Mouse (Mus musculus) heart, embryonic 16.5 days (tissue): ENCODE measurements around the gene Epx. TPM values are rescaled to one million over a fixed set of nuclear protein-coding genes. Genes with fewer than 3 reads are reported as not detected.

Experiments
- ATAC-seq: fragments of 200-750 bp; cut with Nextera tagmentation; replicated peaks from 2 replicates; pipeline ENCODE4 v1.8.0; 2017; ENCODE audit warnings: moderate number of reproducible peaks; ENCODE audit not compliant: insufficient read depth, low FRiP score; ENCODE audit errors: extremely low read depth
- H3K27ac ChIP-seq: fragments of 300-500 bp; sonication (generic); 2 replicates; pipeline ENCODE4 v1.5.1; 2014; ENCODE audit warnings: mild to moderate bottlenecking, low read length, control low read depth, moderate library complexity
- H3K27me3 ChIP-seq: fragments of 300-500 bp; sonication (generic); 2 replicates; pipeline ENCODE4 v1.6.1; 2014; ENCODE audit warnings: low read length, mixed read lengths; ENCODE audit not compliant: control insufficient read depth, insufficient read depth
- H3K36me3 ChIP-seq: fragments of 300-500 bp; sonication (generic); 2 replicates; pipeline ENCODE4 v1.6.1; 2014; ENCODE audit not compliant: control insufficient read depth, insufficient read depth
- H3K4me1 ChIP-seq: fragments of 300-500 bp; sonication (generic); 2 replicates; pipeline ENCODE4 v1.6.1; 2014; ENCODE audit warnings: low read length, mixed read lengths; ENCODE audit not compliant: control insufficient read depth, insufficient read depth
- H3K4me2 ChIP-seq: fragments of 300-500 bp; sonication (generic); 2 replicates; pipeline ENCODE4 v1.6.1; 2014; ENCODE audit warnings: low read depth, mild to moderate bottlenecking, control low read depth, low read length
- H3K4me3 ChIP-seq: fragments of 300-500 bp; sonication (generic); 2 replicates; pipeline ENCODE4 v1.5.1; 2014; ENCODE audit warnings: mild to moderate bottlenecking, control low read depth, low read length
- H3K9ac ChIP-seq: fragments of 300-500 bp; sonication (generic); 2 replicates; pipeline ENCODE4 v1.6.1; 2014; ENCODE audit warnings: low read length, control low read depth
- H3K9me3 ChIP-seq: fragments of 300-500 bp; sonication (generic); replicated peaks from 2 replicates; pipeline ENCODE4 v1.6.1; 2016; ENCODE audit warnings: low read length; ENCODE audit not compliant: control insufficient read depth
- WGBS: fragments of 180-500 bp; shearing (Covaris S2); extraction: QIAGEN DNeasy Blood & Tissue Kit; methylation state at CpG from one replicate; pipeline ENCODE4 v1.1.7; 2014; 5-methylcytosine and 5-hydroxymethylcytosine counted together
- polyA plus RNA-seq: library from polyadenylated mRNA; unstranded; fragments of >200 nt; fragmentation: Nextera tagmentation; extraction: Ambion mirVana; gene quantifications from 2 replicates; pipeline ENCODE4 v1.2.1, GENCODE M21; 2015

The Epx gene
- polyA plus RNA-seq, 1 experiment from 2014 or later = 0.45 TPM

DNA sequence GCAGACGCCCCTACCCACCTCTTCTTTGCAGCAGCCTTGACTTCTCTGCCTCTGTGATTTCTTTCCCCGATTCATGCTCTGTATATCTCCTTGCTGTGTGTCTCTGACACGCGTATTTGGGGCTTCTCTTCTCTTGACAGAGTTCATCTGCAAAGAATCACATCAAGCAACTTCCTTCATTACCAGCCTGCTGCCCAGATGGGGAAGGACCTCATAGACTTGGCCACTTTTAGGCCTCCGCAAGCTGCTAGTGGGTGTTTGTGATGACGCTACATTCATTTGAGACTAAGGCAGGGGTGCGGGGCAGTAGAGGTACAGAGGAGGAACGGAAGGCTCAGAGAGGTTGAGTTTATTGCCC is 21.8 kb downstream of the Epx start:
- Histone ChIP-seq H3K9me3 (no peaks in the 10 kb centered on the region), H3K4me2 (peak overlapping the region; percentile 74), H3K4me3 (peak overlapping the region; percentile 71), H3K27me3 (no peaks in the 10 kb centered on the region), H3K4me1 (peaks cover 6% of the 10 kb centered on the region), H3K9ac (peak overlapping the region; percentile 67), H3K27ac (0 out of 2 replicates have a peak overlapping the region, but pooled peaks have one; percentile 1), H3K36me3 (0 out of 2 replicates have a peak, but pooled peaks cover 3% of the 10 kb centered on the region)
- WGBS = 42% methylated on average over 8 of the region's 8 CpGs
- ATAC-seq = 0 out of 2 replicates have a peak, but pooled peaks have one; percentile 12

DNA sequence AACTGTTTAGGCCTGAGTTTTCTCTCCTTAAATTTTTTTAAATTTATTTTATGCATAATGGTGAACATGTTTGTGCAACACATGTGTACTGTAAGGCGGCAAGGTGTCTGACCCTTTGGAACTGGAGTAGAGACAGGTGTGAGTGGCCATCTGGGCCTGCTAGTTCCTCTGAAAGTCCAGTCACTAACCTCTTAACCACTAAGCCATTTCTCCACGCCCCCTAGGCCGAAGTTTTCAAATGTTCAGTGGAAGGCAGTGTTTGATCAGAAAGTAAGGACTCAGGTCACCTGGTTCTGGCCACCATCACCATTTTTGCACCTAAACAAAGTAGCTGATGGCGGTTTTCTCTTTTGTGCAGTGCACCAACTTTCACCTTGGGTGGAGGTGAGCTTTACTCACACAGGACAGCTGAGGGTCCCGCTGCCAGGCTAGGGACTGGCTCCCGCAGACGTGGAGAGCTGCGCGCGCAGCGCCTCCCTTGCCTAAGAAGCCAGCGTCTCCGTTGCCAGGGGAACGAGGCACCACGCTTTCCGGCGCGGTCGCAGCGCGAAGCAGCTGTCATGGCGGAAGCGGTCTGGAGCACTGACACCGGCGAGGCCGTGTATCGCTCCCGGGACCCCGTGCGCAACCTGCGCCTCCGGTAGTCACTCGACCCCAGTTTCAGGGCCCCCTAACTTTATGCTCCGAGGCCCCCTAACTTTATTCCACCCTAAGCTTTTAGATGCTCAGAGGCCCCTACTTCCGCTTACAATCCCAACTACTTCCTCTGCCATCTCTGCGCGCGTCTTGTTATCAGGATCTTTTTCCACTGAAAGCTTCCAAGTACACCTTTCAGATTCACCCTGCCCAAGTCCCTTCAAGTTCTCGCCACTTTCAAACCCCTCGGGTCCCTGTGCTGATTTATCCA is 22.4 kb downstream of the Epx start, which contains the start of gene Mks1:
Gene Mks1, plus strand, starts transcription at position 526 of the 907 bp plus-strand sequence.
- Histone ChIP-seq H3K4me1 (peaks cover 6% of the 10 kb centered on the region), H3K27me3 (no peaks in the 10 kb centered on the region), H3K36me3 (0 out of 2 replicates have a peak, but pooled peaks cover 3% of the 10 kb centered on the region), H3K4me3 (peak within 1 kb of the TSS; percentile 71), H3K9ac (peak within 1 kb of the TSS; percentile 67), H3K9me3 (no peaks in the 10 kb centered on the region), H3K4me2 (peak within 1 kb of the TSS; percentile 74), H3K27ac (0 out of 2 replicates have a peak within 1 kb of the TSS, but pooled peaks have one; percentile 1)
- peak; percentile 95 for ATAC-seq
- 4% methylated on average over 40 of the region's 40 CpGs for WGBS

DNA sequence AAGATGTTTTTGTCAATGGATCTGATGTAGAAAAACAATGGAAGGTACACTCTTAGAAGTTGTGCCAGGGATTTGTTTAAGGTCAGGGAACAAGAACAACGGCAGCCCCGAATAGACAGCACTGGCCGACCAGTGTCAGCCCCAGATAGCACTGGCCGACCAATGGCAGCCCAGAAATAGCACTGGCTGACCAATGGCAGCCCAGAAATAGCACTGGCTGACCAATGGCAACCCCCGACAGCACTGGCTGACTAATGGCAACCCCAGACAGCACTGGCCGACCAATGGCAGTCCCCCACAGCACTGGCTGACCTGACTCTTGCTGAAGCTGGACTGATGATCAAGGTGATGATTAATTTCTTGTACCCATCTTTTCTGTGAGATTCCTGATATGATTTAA is 27.5 kb downstream of the Epx start:
- WGBS = 51% methylated on average over 6 of the region's 6 CpGs
- no peaks in the 10 kb centered on the region for H3K27me3 ChIP-seq

DNA sequence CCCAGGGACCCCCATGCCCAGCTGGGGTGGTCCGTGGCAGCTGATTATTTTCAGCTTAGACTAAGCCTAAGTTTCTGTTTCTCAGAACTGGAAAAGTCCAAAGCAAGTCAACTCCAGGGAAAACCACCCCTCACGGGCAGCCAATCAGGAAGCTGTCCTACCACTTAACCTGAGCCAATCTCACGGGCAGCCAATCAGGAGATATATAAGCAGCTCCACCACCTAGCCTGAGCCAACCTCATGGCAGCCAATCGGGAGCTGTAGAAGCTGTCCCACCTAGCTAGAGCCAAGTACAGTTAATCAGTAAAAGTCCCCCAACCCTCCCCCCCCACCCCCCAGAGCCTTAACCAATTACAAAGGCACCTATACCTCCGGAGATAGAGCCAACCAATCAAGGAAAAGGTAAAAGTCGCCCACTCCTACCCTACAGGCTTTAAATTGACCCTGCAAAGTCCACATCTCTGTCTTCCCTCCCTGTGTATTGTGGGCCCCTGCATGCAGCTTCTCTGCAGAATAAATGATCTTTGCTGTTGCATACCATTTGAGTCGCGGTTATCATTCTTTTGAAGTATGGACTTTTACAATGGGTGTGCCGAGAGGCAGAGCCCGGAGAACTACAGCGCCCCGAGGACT is 28.3 kb downstream of the Epx start:
- peaks cover 3% of the 10 kb centered on the region; the same call in 1 of the 2 replicates for H3K4me1 ChIP-seq

More for the DNA sequence above, 27.5 kb downstream of the Epx start:
- no peak; the same call in 1 of the 2 replicates for ATAC-seq
- no peaks in the 10 kb centered on the region for H3K9me3 ChIP-seq
- H3K4me2 ChIP-seq = no peak overlapping the region
- no peaks in the 10 kb centered on the region for H3K36me3 ChIP-seq
- H3K4me1 ChIP-seq = peaks cover 5% of the 10 kb centered on the region; the same call in 1 of the 2 replicates
- no peak overlapping the region for H3K27ac ChIP-seq
- no peak overlapping the region for H3K4me3 ChIP-seq
- H3K9ac ChIP-seq = no peak overlapping the region

DNA sequence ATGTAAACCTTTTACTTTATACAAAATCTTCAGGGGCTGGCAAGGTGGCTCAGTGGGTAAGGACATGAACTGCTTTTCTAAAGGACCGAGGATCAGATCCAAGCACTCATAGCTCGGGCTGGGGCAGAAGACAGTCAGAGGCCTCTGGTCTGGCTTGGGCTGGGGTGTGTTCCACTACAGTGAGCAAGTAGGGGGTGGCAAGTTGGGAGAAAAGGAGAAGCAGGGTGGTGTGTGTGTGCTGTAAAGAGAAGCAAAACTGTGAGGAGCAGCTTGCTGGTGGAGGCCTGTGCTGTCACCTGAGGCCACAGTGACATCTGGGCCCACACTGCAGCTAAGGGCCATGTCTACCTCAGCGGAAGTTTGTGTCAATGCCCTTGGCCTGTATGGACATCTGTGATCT is 33.9 kb downstream of the Epx start:
- 79% methylated on average over 3 of the region's 3 CpGs for WGBS
- ATAC-seq = no peak

More for the DNA sequence above, 28.3 kb downstream of the Epx start:
- Histone ChIP-seq H3K9me3 (no peaks in the 10 kb centered on the region), H3K9ac (no peak overlapping the region), H3K4me2 (no peak overlapping the region), H3K4me3 (no peak overlapping the region), H3K27ac (no peak overlapping the region), H3K27me3 (no peaks in the 10 kb centered on the region), H3K36me3 (no peaks in the 10 kb centered on the region)
- ATAC-seq = no peak
- 73% methylated on average over 12 of the region's 12 CpGs for WGBS

DNA sequence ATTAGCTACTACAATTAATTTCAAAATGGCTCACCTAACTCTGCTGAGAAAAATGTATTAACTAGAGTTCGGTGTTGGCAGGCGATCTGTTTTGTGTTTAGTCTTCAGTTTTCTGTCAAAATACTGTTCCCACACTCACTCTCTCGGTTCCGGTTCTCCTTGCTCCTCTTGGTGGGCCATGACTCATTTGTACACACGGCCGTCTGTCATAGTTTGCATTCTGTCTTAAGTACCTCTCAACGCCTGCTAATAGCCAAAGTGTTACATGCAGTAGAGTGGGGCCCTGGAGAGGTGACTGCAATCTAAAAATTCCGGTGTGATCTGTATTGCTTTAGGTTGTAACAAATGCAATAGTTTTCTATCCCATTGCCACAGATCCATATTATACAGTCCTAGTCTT is 34.7 kb downstream of the Epx start:
- ATAC-seq = peak; percentile 93
- H3K36me3 ChIP-seq = no peaks in the 10 kb centered on the region
- no peaks in the 10 kb centered on the region; the same call in 1 of the 2 replicates for H3K27me3 ChIP-seq
- no peak overlapping the region for H3K9ac ChIP-seq
- H3K9me3 ChIP-seq = no peaks in the 10 kb centered on the region
- H3K4me1 ChIP-seq = peaks cover 11% of the 10 kb centered on the region
- no peak overlapping the region for H3K27ac ChIP-seq
- no peak overlapping the region for H3K4me3 ChIP-seq
- H3K4me2 ChIP-seq = peak overlapping the region; percentile 19; the same call in 1 of the 2 replicates
- WGBS = 39% methylated on average over 8 of the region's 8 CpGs

More for the DNA sequence above, 33.9 kb downstream of the Epx start:
- no peak overlapping the region for H3K27ac ChIP-seq
- H3K4me1 ChIP-seq = peaks cover 11% of the 10 kb centered on the region
- H3K4me2 ChIP-seq = no peak overlapping the region
- H3K4me3 ChIP-seq = no peak overlapping the region
- H3K36me3 ChIP-seq = no peaks in the 10 kb centered on the region
- H3K27me3 ChIP-seq = no peaks in the 10 kb centered on the region; the same call in 1 of the 2 replicates
- H3K9me3 ChIP-seq = no peaks in the 10 kb centered on the region
- no peak overlapping the region for H3K9ac ChIP-seq

DNA sequence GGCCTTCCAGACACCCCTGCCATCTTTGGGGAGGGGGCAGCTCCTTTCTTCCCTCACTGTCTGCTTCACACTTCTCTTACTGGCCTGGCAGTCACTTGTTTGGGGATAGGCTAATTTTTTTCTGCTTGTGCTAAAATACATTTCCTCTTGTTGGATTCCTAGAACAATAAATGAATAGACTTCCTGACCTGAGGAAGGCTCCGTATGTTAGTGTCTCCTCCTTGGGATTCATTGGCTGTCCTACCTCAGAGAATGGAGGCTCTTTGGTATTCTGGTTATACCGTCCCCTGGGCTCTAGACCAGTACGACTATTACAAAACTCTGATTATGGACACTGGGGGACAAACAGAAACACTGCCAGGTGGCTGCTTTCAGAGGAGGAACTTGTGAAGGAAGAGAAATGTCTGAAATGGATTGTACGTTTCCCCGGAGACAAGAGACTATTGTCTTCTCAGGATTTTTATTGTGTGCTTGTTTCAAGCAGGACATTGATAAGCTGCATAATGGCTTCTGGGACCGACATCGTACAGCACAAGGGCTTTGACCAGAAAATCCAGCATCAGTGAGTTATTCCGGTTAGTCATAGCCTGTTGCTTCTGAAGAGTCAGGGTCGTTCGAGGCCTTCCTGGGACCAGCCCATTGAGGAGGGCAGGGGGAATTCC is 47.0 kb downstream of the Epx start, which contains the start of gene Lpo:
Gene Lpo, minus strand, starts transcription at position 51 of the 662 bp plus-strand sequence.
- 64% methylated on average over 10 of the region's 10 CpGs for WGBS
- Histone ChIP-seq H3K36me3 (no peaks in the 10 kb centered on the region), H3K4me2 (no peak within 1 kb of the TSS), H3K27me3 (peaks cover 7% of the 10 kb centered on the region), H3K27ac (no peak within 1 kb of the TSS), H3K9ac (no peak within 1 kb of the TSS), H3K4me3 (no peak within 1 kb of the TSS), H3K4me1 (no peaks in the 10 kb centered on the region), H3K9me3 (no peaks in the 10 kb centered on the region)
- no peak for ATAC-seq

DNA sequence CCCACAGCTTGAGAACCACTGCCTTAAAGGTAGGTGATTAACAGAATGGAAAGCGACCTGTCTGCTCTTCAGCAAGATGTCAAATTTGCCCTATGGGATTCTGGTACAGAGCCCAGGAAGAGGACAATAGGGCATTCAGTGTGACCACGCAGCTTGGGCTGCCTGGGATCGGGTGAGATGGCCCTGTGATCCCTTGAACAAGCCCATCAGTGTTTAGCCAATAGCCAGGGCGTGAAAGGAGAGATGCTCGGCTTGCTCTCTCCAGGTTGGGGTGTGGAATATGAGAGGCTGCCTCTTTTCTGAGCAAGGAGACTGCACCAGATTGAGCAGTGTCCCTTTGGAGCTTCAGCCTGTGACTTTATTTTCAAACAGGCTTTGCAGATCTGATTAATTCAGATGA is 53.8 kb downstream of the Epx start:
- no peaks in the 10 kb centered on the region for H3K9me3 ChIP-seq
- 56% methylated on average over 5 of the region's 5 CpGs for WGBS
- peaks cover 13% of the 10 kb centered on the region for H3K27me3 ChIP-seq
- no peak overlapping the region for H3K4me2 ChIP-seq
- no peaks in the 10 kb centered on the region for H3K36me3 ChIP-seq
- H3K9ac ChIP-seq = no peak overlapping the region
- H3K4me1 ChIP-seq = no peaks in the 10 kb centered on the region
- no peak overlapping the region for H3K27ac ChIP-seq
- no peak for ATAC-seq
- no peak overlapping the region for H3K4me3 ChIP-seq
